8 mouse cellular contexts compared by ENCODE assay signal in genomic region chr2:102185951-102186561, GRCm38 (mm10). TPM values are rescaled to one million over a fixed set of nuclear protein-coding genes. Genes with fewer than 3 reads are reported as not detected.
DNase-seq lines count a peak whose midpoint lies in the region; ATAC-seq lines count a peak whose summit lies in the region.

Gene Ldlrad3 (minus strand): TSS chr2:102186385.

- peak within 1 kb of the TSS; percentile 71 for H3K4me3 ChIP-seq in intestine, embryonic 16.5 days (ENCODE audit: low read length)

- H3K4me2 ChIP-seq in intestine, embryonic 16.5 days (ENCODE audit: low read depth, low read length) = peak within 1 kb of the TSS; percentile 88

- H3K4me1 ChIP-seq in intestine, embryonic 16.5 days (ENCODE audit: control insufficient read depth, insufficient read depth, low read length) = peaks cover 18% of the 10 kb centered on the region

- H3K9me3 ChIP-seq in intestine, embryonic 16.5 days (ENCODE audit: control insufficient read depth, low read length) = no peaks in the 10 kb centered on the region

- H3K27ac ChIP-seq in intestine, embryonic 16.5 days (ENCODE audit: low read length) = peak within 1 kb of the TSS; percentile 89

- H3K27me3 ChIP-seq in intestine, embryonic 16.5 days (replicated peaks; ENCODE audit: control insufficient read depth, insufficient read depth, low read length) = no peaks in the 10 kb centered on the region

- H3K36me3 ChIP-seq in intestine, embryonic 16.5 days (ENCODE audit: control insufficient read depth, insufficient read depth, low read length) = no peaks in the 10 kb centered on the region

- peak within 1 kb of the TSS; percentile 86 for H3K9ac ChIP-seq in intestine, embryonic 16.5 days (ENCODE audit: low read depth, low read length)

- DNase-seq in adrenal gland, adult 2 months = peak; percentile 98
- DNase-seq in embryo, embryonic 11.5 days (ENCODE audit: low read depth, low spot score) = peak; percentile 78
- DNase-seq in gastrocnemius, postnatal 36 days = peak; percentile 88 to 92
- peak; percentile 81 for DNase-seq in left cerebral cortex, postnatal 25 days (ENCODE audit: low spot score in 2 of 2)
- peak; percentile 90 for DNase-seq in mesoderm, embryonic 11.5 days (ENCODE audit: low read depth, low spot score)
- peak; percentile 83 for DNase-seq in right cerebral cortex, postnatal 25 days
- peak; percentile 89 to 94 for DNase-seq in urinary bladder, postnatal 4 days (ENCODE audit: low spot score in 2 of 2)

- intact Hi-C loops in gastrocnemius, postnatal 36 days (cut with DNase I) = loop anchor here (5.0 kb wide), 2 partner anchors 74 to 94 kb away; no protein-coding TSS in a partner anchor
- intact Hi-C loops in left cerebral cortex, postnatal 25 days (cut with DNase I) = loop anchor here (5.0 kb wide), 3 partner anchors 66 to 266 kb away; partner anchors contain the start of gene Fjx1

- under 1% methylated on average over 66 of the region's 77 CpGs for WGBS in intestine, embryonic 16.5 days

- peak; percentile 98 for ATAC-seq in intestine, embryonic 16.5 days

RNA-seq across cellular contexts. Expression of gene Ldlrad3, which starts in this region (rescaled TPM):
- total RNA-seq in adrenal gland, adult 2 months (2021) = 1 to 10 TPM; 7.8 to 9.5 TPM
- 4.3 and 4.9 TPM in 2 replicates for polyA plus RNA-seq in adrenal gland, adult 2 months (2012; rRNA removed)
- total RNA-seq in gastrocnemius, postnatal 36 days (2021) = 1 to 10 TPM; 4.1 to 5.4 TPM
- polyA plus RNA-seq in intestine, embryonic 16.5 days (2015; fragmentation: Nextera tagmentation; extraction: Ambion mirVana) = 17.9 and 18.8 TPM in 2 replicates
- total RNA-seq in left cerebral cortex, postnatal 25 days (2021) = 1 to 10 TPM; 8.1 to 8.6 TPM

Comparison
In these comparisons a context has a peak if more than half of its experiments do, and no peak if none do; other contexts are left out.
1. Peak in every context shown above with its lines: DNase-seq, ATAC-seq, H3K4me3 ChIP-seq and H3K27ac ChIP-seq.